Mouse (Mus musculus) hindbrain, embryonic 13.5 days (tissue): ENCODE measurements around the gene Rep15. TPM values are rescaled to one million over a fixed set of nuclear protein-coding genes. Genes with fewer than 3 reads are reported as not detected.
A peak's percentile ranks its signal among the peaks of the same experiment; 100 is the strongest.

Experiments used
- ATAC-seq: fragments of 200-750 bp; cut with Nextera tagmentation; 2 replicates; pipeline ENCODE4 v1.8.0; 2017; ENCODE audit warnings: moderate TSS enrichment; ENCODE audit not compliant: low FRiP score
- H3K27ac ChIP-seq: fragments of 300-500 bp; sonication (generic); 2 replicates; pipeline ENCODE4 v1.5.1; 2015; ENCODE audit warnings: inconsistent platforms, mild to moderate bottlenecking, moderate library complexity
- H3K27me3 ChIP-seq: fragments of 300-500 bp; sonication (generic); 2 replicates; pipeline ENCODE4 v1.6.1; 2015; ENCODE audit warnings: mild to moderate bottlenecking, inconsistent platforms
- H3K36me3 ChIP-seq: fragments of 300-500 bp; sonication (generic); 2 replicates; pipeline ENCODE4 v1.6.1; 2015; ENCODE audit warnings: mild to moderate bottlenecking, inconsistent platforms
- H3K4me1 ChIP-seq: fragments of 300-500 bp; sonication (generic); replicated peaks from 2 replicates; pipeline ENCODE4 v1.6.1; 2015; ENCODE audit warnings: inconsistent platforms
- H3K4me2 ChIP-seq: fragments of 300-500 bp; sonication (generic); 2 replicates; pipeline ENCODE4 v1.6.1; 2015; ENCODE audit warnings: inconsistent platforms, mild to moderate bottlenecking, moderate library complexity
- H3K4me3 ChIP-seq: fragments of 300-500 bp; sonication (generic); 2 replicates; pipeline ENCODE4 v1.5.1; 2015; ENCODE audit warnings: mild to moderate bottlenecking, inconsistent platforms
- H3K9ac ChIP-seq: fragments of 300-500 bp; sonication (generic); 2 replicates; pipeline ENCODE4 v1.6.1; 2015; ENCODE audit warnings: mild to moderate bottlenecking, inconsistent platforms
- H3K9me3 ChIP-seq: fragments of 300-500 bp; sonication (generic); 2 replicates; pipeline ENCODE4 v1.6.1; 2016; ENCODE audit warnings: inconsistent platforms
- WGBS: fragments of 180-500 bp; shearing (Covaris S2); methylation state at CpG from one replicate; pipeline ENCODE4 v1.1.7; 2015; 5-methylcytosine and 5-hydroxymethylcytosine counted together
- polyA plus RNA-seq: library from polyadenylated mRNA; unstranded; fragments of >200 nt; fragmentation: Nextera tagmentation; extraction: Ambion mirVana; gene quantifications from 2 replicates; pipeline ENCODE4 v1.2.1, GENCODE M21; 2015

Gene Rep15
- polyA plus RNA-seq, result 0.48 and 0.94 TPM in 2 replicates

DNA sequence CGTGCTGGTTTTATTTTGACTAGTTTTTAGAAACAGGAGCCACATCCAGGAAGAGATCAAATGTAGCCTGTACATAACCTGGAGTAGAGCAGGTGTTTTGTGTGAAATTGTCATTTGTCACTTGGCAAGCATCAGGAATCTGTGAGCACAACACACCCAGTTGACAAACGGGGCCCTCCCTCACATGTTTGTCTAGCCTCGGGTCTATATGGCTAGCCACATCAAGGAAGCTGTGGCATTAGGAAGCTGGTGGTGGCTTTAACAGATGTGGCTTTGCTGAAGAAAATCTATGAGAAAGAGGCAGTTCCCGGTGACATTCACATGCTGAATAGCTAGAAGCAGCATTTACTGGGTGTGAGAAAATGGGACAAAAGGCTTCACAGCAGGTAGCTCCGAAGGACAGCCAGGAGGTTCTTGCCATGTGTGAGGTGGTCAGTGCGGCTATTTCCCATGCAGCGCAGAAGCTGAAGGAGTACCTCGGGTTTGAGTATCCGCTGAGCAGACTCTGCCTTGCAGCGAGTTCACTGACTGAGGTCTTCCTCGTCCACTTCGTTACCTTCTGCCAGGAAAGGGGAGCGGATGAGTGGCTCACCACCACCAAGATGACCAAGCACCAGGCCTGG is at the start of gene Rep15:
TSS of gene Rep15 (plus strand) at position 282 of the 623 bp plus-strand sequence.
- no peak for ATAC-seq
- H3K27me3 ChIP-seq, result no peaks in the 10 kb centered on the region
- no peaks in the 10 kb centered on the region for H3K36me3 ChIP-seq
- no peak within 1 kb of the TSS for H3K4me3 ChIP-seq
- H3K9ac ChIP-seq, result peak within 1 kb of the TSS; percentile 31; the same call in 1 of the 2 replicates
- WGBS, result 36% methylated on average over 13 of the region's 13 CpGs
- no peaks in the 10 kb centered on the region for H3K9me3 ChIP-seq
- H3K4me1 ChIP-seq, result no peaks in the 10 kb centered on the region
- no peak within 1 kb of the TSS for H3K4me2 ChIP-seq
- H3K27ac ChIP-seq, result no peak within 1 kb of the TSS

DNA sequence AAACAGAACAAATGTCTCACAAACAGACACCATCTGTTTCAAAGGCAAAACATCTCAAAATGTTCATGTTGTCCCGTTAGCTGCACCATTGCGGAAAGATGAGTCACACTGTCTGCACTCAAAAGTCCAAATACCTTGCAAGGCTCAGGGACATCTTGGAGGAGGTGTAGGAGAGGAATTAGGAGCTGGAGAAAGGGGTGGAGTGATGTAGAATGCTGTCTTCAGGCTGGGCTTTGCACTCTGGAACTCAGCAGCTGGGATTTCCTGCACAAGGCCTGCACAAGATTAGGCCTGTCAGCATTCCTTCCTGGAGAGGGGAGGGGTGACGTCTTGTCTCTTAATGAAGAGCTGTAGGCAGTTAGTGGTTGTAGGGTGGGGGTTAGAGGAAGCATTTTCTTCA is 47.8 kb upstream of the Rep15 start:
- Histone ChIP-seq H3K27ac (no peak overlapping the region), H3K9ac (no peak overlapping the region), H3K4me3 (no peak overlapping the region), H3K36me3 (no peaks in the 10 kb centered on the region), H3K4me2 (no peak overlapping the region), H3K27me3 (no peaks in the 10 kb centered on the region), H3K9me3 (no peaks in the 10 kb centered on the region), H3K4me1 (peaks cover 11% of the 10 kb centered on the region)
- ATAC-seq, result no peak
- WGBS, result 88% methylated on average over 3 of the region's 3 CpGs

DNA sequence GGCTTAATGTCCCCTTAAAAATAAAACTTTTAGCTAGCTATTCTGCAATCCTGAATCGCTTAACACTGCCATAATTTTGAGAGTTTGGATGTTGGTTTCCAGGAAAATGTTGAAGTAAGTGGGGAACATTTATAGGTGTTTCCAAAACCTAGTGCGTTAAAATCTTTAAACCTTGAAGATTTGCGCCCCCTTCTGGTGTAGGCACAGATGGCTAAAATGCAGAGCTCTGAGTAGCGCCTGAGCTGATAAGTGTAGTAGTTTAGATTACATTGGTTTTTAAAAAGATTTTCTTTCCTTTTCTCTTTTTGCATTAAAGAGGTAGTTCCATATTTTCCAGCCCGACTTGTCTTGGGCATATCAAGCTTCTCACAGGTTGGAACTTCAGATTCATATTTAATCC is 38.1 kb upstream of the Rep15 start:
- no peaks in the 10 kb centered on the region for H3K27me3 ChIP-seq
- H3K36me3 ChIP-seq, result no peaks in the 10 kb centered on the region
- no peak overlapping the region for H3K27ac ChIP-seq
- ATAC-seq, result no peak
- H3K4me1 ChIP-seq, result no peaks in the 10 kb centered on the region
- 42% methylated on average over 5 of the region's 5 CpGs for WGBS
- H3K9me3 ChIP-seq, result no peaks in the 10 kb centered on the region
- H3K9ac ChIP-seq, result no peak overlapping the region
- H3K4me2 ChIP-seq, result no peak overlapping the region
- H3K4me3 ChIP-seq, result no peak overlapping the region

DNA sequence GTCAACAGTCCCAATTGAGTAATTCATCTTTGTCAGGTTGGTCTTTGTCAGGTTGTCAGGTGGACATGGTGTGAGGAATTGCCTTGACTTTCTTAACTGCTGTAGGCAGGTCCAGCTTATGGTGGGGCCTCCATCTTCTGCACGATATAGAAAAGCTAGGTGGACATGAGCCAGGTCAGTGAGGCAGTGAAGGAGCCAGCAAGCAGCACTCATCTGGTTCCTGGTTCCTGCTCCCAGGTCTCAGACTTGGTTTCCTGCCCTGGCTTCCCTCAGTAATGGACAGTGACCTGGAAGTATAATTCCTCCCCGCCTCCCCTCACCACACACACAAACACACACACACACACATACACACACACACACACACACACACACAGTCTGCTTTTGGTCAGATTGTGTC is 37.0 kb upstream of the Rep15 start:
- no peak overlapping the region for H3K4me3 ChIP-seq
- no peak overlapping the region for H3K9ac ChIP-seq
- H3K27ac ChIP-seq, result no peak overlapping the region
- no peak overlapping the region for H3K4me2 ChIP-seq
- H3K27me3 ChIP-seq, result no peaks in the 10 kb centered on the region
- no peaks in the 10 kb centered on the region for H3K36me3 ChIP-seq
- H3K4me1 ChIP-seq, result no peaks in the 10 kb centered on the region
- ATAC-seq, result no peak
- H3K9me3 ChIP-seq, result no peaks in the 10 kb centered on the region
- 74% methylated on average over 2 of the region's 2 CpGs for WGBS

DNA sequence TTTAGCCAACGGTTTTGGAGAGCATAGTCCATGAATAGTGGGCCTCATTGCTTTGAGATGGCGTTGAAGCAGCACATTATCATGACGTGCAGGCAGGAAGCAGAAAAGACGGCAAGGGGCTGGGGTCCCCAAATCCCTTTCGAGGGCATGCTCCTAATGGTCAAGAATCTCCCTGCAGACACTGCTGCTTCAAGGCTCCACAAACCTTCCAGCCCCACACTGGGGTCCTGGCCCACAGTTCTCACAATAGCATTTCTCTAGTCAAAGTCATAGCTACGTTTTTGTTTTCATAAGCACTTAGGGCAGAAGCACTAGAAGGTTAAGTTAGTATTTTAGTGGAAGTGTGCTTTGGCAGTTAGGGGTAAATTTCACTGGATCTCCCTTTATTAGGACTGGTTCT is 36.5 kb upstream of the Rep15 start:
- Histone ChIP-seq H3K36me3 (no peaks in the 10 kb centered on the region), H3K9me3 (no peaks in the 10 kb centered on the region), H3K27me3 (no peaks in the 10 kb centered on the region), H3K9ac (no peak overlapping the region), H3K4me1 (no peaks in the 10 kb centered on the region), H3K4me2 (no peak overlapping the region), H3K27ac (no peak overlapping the region), H3K4me3 (no peak overlapping the region)
- no peak for ATAC-seq
- WGBS, result 89% methylated on average over 6 of the region's 6 CpGs

DNA sequence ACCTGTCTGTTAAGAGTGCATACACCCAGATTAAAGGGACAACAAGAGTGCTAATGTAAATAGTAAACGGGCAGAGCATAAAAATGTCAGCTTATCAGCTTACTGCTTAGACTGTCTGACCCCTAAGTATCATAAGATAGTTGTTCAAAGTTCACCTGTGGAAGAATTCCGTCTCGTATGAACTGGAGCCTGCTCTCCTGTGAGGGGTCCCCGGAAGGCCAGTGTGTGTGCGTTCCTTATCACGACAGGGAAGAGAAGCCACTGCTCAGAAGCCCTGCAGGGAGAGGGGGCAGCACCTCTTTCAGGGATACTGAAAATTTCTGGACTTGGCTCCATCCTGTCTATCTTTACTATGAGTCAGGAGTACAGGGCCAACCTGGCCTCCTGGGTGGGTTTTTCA is 35.4 kb upstream of the Rep15 start:
- Histone ChIP-seq H3K9me3 (no peaks in the 10 kb centered on the region), H3K4me3 (no peak overlapping the region), H3K27me3 (no peaks in the 10 kb centered on the region), H3K4me2 (no peak overlapping the region), H3K9ac (no peak overlapping the region), H3K27ac (no peak overlapping the region), H3K4me1 (no peaks in the 10 kb centered on the region), H3K36me3 (no peaks in the 10 kb centered on the region)
- WGBS, result 90% methylated on average over 6 of the region's 6 CpGs
- ATAC-seq, result no peak

DNA sequence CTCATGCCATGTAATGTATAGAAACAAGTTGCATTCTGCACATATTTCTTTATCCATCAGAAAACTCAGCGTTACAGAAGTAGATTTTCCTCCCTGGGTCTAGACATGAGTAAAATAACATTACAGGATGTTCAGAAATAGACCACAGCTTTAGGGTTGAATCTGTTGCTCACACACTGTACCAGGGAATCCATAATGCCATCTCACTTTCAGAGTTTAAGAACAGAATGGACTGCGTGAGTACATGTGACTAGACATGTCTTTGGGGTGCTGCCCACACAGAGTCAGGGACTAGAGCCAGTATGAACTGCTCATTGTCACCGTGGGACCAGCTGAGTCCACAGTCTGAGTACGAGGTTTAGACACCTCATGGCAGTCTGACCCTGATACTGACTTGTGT is 33.7 kb upstream of the Rep15 start:
- 90% methylated on average over 4 of the region's 4 CpGs for WGBS
- Histone ChIP-seq H3K4me2 (no peak overlapping the region), H3K27ac (no peak overlapping the region), H3K4me1 (no peaks in the 10 kb centered on the region), H3K9ac (no peak overlapping the region), H3K36me3 (no peaks in the 10 kb centered on the region), H3K4me3 (no peak overlapping the region), H3K9me3 (no peaks in the 10 kb centered on the region), H3K27me3 (no peaks in the 10 kb centered on the region)
- ATAC-seq, result no peak

DNA sequence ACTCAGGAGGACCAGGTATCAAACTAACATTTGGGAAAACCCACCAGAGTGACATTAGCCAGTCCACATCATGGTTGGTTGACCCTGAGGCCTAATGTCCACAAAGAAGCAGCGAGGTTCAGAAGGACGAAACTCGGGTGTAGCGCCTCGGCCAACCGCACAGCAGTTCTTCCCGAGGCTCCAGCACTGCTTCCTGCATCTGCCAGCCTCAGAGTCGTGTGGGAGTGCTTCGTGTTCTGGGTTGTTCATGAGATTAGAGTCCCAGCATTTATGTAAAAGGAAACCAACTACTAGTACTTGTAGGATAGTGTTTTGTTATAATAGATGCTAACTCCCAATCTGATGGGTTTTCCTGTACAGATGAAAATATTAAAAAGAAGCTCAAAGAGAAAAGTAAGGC is 33.1 kb upstream of the Rep15 start:
- ATAC-seq, result no peak
- Histone ChIP-seq H3K27me3 (no peaks in the 10 kb centered on the region), H3K9me3 (no peaks in the 10 kb centered on the region), H3K4me2 (no peak overlapping the region), H3K36me3 (no peaks in the 10 kb centered on the region), H3K27ac (no peak overlapping the region), H3K4me3 (no peak overlapping the region), H3K4me1 (no peaks in the 10 kb centered on the region), H3K9ac (no peak overlapping the region)
- WGBS, result 91% methylated on average over 9 of the region's 9 CpGs

DNA sequence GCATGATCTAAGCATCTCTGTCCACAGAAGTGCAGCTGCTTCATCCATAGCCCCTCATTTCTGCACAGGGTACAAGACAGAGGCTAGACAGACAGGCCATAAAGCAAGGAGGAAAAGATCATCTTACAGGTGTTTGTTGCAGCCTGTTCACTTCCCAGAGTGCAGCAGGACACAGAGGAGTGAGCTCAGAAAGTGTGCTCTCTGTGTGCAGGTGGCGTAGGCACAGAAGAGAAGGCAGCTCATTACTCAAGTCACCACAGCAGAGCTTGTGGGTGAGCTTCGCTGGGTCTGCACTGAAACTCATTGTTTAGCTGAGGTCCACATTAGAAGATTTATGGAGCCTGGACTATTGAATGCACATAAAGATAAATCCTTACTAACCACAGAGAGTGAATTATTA is 32.6 kb upstream of the Rep15 start:
- Histone ChIP-seq H3K4me1 (no peaks in the 10 kb centered on the region), H3K9me3 (no peaks in the 10 kb centered on the region), H3K4me2 (no peak overlapping the region), H3K27me3 (no peaks in the 10 kb centered on the region), H3K27ac (no peak overlapping the region), H3K9ac (no peak overlapping the region), H3K4me3 (no peak overlapping the region), H3K36me3 (no peaks in the 10 kb centered on the region)
- ATAC-seq, result no peak
- WGBS, result 66% methylated on average over 2 of the region's 2 CpGs

DNA sequence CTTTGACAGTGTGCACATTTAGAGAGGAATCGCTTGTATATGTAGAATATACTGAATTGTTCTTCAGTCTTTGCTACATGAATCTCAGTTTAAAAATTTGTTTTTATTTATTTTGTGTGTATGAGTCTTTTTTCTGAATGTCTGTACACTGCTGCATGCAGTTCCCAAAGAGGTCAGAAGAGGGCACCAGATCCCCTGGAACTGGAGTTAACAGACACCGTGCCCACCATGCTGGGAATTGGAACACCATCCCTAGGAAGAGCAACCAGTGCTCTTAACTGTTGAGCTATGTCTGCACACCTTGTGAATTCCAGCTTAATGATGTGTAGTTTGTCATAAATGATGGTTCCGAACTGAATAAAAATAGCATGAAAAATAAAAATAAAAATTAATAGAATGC is 24.2 kb upstream of the Rep15 start:
- ATAC-seq, result no peak
- no peak overlapping the region for H3K4me3 ChIP-seq
- H3K4me2 ChIP-seq, result no peak overlapping the region
- no peaks in the 10 kb centered on the region for H3K9me3 ChIP-seq
- 0 out of 2 replicates have a peak, but pooled peaks cover 4% of the 10 kb centered on the region for H3K36me3 ChIP-seq
- no peak overlapping the region for H3K27ac ChIP-seq
- no peak overlapping the region for H3K9ac ChIP-seq
- 52% methylated on average over 3 of the region's 3 CpGs for WGBS
- no peaks in the 10 kb centered on the region for H3K4me1 ChIP-seq
- no peaks in the 10 kb centered on the region for H3K27me3 ChIP-seq

DNA sequence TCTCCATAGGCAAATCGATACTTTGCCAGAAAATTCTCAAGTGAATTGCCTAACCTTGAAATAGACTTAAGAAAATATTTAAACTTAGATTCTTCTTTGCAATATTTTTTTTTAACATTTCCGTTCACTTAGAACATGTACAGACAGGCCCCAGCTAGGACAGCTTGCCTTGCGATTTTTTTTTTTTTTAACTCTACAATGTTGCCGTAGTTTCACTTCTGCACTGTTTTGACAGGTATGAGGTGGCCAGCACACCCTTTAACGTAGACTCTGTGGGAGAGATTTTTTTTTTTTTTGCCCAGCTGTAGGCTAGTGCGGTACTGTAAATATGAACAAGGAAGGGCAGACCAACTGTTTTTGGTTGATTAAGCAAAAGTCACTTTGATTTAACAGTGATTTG is 22.0 kb upstream of the Rep15 start:
- 88% methylated on average over 6 of the region's 6 CpGs for WGBS
- no peaks in the 10 kb centered on the region for H3K27me3 ChIP-seq
- H3K36me3 ChIP-seq, result 0 out of 2 replicates have a peak, but pooled peaks cover 4% of the 10 kb centered on the region
- no peaks in the 10 kb centered on the region for H3K4me1 ChIP-seq
- H3K27ac ChIP-seq, result no peak overlapping the region
- H3K4me3 ChIP-seq, result no peak overlapping the region
- H3K9ac ChIP-seq, result no peak overlapping the region
- no peak overlapping the region for H3K4me2 ChIP-seq
- ATAC-seq, result no peak
- no peaks in the 10 kb centered on the region for H3K9me3 ChIP-seq

DNA sequence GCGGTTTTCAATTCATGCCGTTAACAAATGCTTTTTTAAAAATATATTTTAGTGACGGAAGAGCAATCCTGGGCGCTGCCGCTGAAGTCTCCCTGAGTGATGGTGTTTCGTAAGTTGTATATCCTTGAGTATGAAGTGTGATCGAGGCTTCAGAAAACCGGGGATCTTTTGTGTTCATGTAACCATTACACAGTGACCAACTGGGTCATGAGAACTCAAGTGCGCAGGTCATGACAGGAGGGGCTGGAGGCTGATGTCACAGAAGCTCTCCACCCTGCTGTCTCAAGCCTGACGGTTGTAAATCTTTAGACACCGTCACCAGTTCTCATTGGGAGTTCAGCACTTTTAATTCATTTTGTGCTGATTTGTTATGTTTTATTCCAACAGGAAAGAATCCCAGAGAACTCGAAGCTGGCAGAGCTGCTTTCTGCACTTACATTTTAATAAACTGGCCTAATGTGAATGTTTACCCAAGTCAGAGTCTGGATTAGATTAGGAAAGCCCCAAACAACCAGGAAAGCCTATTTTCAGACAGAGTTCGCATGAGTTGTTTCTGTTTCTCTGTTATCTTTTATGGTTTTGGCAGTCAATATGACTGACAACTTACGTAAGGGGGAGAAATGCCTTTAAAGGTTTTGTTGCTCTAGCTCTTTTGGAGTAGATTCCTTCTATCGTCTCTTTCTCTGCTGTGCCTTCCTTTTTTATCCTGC is 21.4 kb upstream of the Rep15 start:
- Histone ChIP-seq H3K9ac (no peak overlapping the region), H3K36me3 (0 out of 2 replicates have a peak, but pooled peaks cover 4% of the 10 kb centered on the region), H3K4me2 (no peak overlapping the region), H3K9me3 (no peaks in the 10 kb centered on the region), H3K4me1 (no peaks in the 10 kb centered on the region), H3K4me3 (no peak overlapping the region), H3K27ac (no peak overlapping the region), H3K27me3 (no peaks in the 10 kb centered on the region)
- ATAC-seq, result no peak
- WGBS, result 91% methylated on average over 15 of the region's 15 CpGs

DNA sequence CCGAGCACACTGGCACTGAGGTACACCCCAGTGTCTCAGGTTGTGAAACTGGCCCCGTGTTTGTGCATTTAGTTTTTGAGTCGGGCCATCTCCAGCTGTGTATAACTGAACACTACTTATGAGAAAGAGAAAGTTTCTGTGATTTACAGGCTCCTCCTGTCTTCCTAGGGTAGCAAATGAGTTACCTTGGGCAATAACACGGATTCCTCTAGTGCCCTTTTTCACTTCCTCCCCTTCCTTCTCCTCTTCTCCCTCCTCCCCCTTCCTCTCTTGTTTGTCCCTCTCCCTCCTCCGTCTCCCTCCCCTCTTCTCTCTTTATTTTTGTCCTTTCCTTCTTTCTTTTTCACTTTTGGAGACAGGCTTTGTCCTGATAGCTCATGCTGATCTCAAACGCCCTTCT is 20.8 kb upstream of the Rep15 start:
- Histone ChIP-seq H3K27me3 (no peaks in the 10 kb centered on the region), H3K4me2 (no peak overlapping the region), H3K4me3 (no peak overlapping the region), H3K27ac (no peak overlapping the region), H3K9me3 (no peaks in the 10 kb centered on the region), H3K4me1 (no peaks in the 10 kb centered on the region), H3K36me3 (0 out of 2 replicates have a peak, but pooled peaks cover 4% of the 10 kb centered on the region), H3K9ac (no peak overlapping the region)
- WGBS, result 67% methylated on average over 6 of the region's 6 CpGs
- no peak for ATAC-seq
